Mouse (Mus musculus): ENCODE measurements around the gene Sgf29. TPM values are rescaled to one million over a fixed set of nuclear protein-coding genes. Genes with fewer than 3 reads are reported as not detected.

Sgf29 gene
- polyA plus RNA-seq, 1 experiment = 27.0 TPM

GRCm38 (mm10) chr7:126718787-126719337 is 69.8 kb downstream of the Sgf29 start:
- Histone ChIP-seq H3K4me1 (ENCODE audit: control insufficient read depth, insufficient read depth, low read length) (no peaks in the 10 kb centered on the region; the same call in 1 of the 2 replicates), H3K27ac (ENCODE audit: control insufficient read depth, insufficient read depth, low read depth, low read length, poor library complexity) (no peak overlapping the region), H3K4me3 (replicated peaks; ENCODE audit: control insufficient read depth, low read depth, low read length) (no peak overlapping the region)
- no peak for TF ChIP-seq POLR2A (IDR thresholded peaks at IDR 0.05; ENCODE audit: borderline replicate concordance, control insufficient read depth, low read depth, low read length)
- TF ChIP-seq CTCF (IDR thresholded peaks at IDR 0.05; ENCODE audit: control insufficient read depth, insufficient read depth, low read length) = peak; percentile 71
- WGBS = 89% methylated on average over 5 of the region's 5 CpGs

- 69% methylated on average over 13 of the region's 13 CpGs for WGBS
- TF ChIP-seq CTCF (IDR thresholded peaks at IDR 0.05; ENCODE audit: control insufficient read depth, insufficient read depth, low read length) = no peak
- no peak for TF ChIP-seq POLR2A (IDR thresholded peaks at IDR 0.05; ENCODE audit: borderline replicate concordance, control insufficient read depth, low read depth, low read length)
- no peak overlapping the region for H3K27ac ChIP-seq (ENCODE audit: control insufficient read depth, insufficient read depth, low read depth, low read length, poor library complexity)
- no peaks in the 10 kb centered on the region; the same call in 1 of the 2 replicates for H3K4me1 ChIP-seq (ENCODE audit: control insufficient read depth, insufficient read depth, low read length)
- no peak overlapping the region for H3K4me3 ChIP-seq (replicated peaks; ENCODE audit: control insufficient read depth, low read depth, low read length)
Measured at GRCm38 (mm10) chr7:126721635-126722034, 72.5 kb downstream of the Sgf29 start.

Other genes with a start within 250 kb of the Sgf29 start
- gene Cd19, start 234.4 kb upstream of the Sgf29 start, polyA plus RNA-seq (2011; ENCODE audit: insufficient read depth, insufficient read length, low replicate concordance, missing spikeins) = 62.1 and 196 TPM in 2 replicates
- gene Rabep2, start 220.6 kb upstream of the Sgf29 start, polyA plus RNA-seq (2011; ENCODE audit: insufficient read depth, insufficient read length, low replicate concordance, missing spikeins) = 10.7 and 28.6 TPM in 2 replicates
- gene Atp2a1, start 186.2 kb upstream of the Sgf29 start, polyA plus RNA-seq (2011; ENCODE audit: insufficient read depth, insufficient read length, low replicate concordance, missing spikeins) = 12.0 and 13.4 TPM in 2 replicates
- gene Sh2b1, start 173.9 kb upstream of the Sgf29 start, polyA plus RNA-seq (2011; ENCODE audit: insufficient read depth, insufficient read length, low replicate concordance, missing spikeins) = 34.4 and 95.0 TPM in 2 replicates
- gene Tufm, start 161.9 kb upstream of the Sgf29 start, polyA plus RNA-seq (2011; ENCODE audit: insufficient read depth, insufficient read length, low replicate concordance, missing spikeins) = 16.7 and 36.3 TPM in 2 replicates
- gene Atxn2l, start 145.9 kb upstream of the Sgf29 start, polyA plus RNA-seq (2011; ENCODE audit: insufficient read depth, insufficient read length, low replicate concordance, missing spikeins) = 78.5 and 156 TPM in 2 replicates
- 52.3 and 90.2 TPM in 2 replicates for gene Eif3c, start 82.9 kb upstream of the Sgf29 start, polyA plus RNA-seq (2011; ENCODE audit: insufficient read depth, insufficient read length, low replicate concordance, missing spikeins)
- 21.2 and 45.7 TPM in 2 replicates for gene Apobr, start 64.4 kb upstream of the Sgf29 start, polyA plus RNA-seq (2011; ENCODE audit: insufficient read depth, insufficient read length, low replicate concordance, missing spikeins)
- gene Cln3, start 63.5 kb upstream of the Sgf29 start, polyA plus RNA-seq (2011; ENCODE audit: insufficient read depth, insufficient read length, low replicate concordance, missing spikeins) = 98.2 and 269 TPM in 2 replicates
- 1.9 and 6.0 TPM in 2 replicates for gene Il27, start 54.4 kb upstream of the Sgf29 start, polyA plus RNA-seq (2011; ENCODE audit: insufficient read depth, insufficient read length, low replicate concordance, missing spikeins)
- 28.1 and 37.6 TPM in 2 replicates for gene Nupr1, start 18.4 kb upstream of the Sgf29 start, polyA plus RNA-seq (2011; ENCODE audit: insufficient read depth, insufficient read length, low replicate concordance, missing spikeins)
- 14.2 and 34.1 TPM in 2 replicates for gene Sult1a1, start 27.1 kb downstream of the Sgf29 start, polyA plus RNA-seq (2011; ENCODE audit: insufficient read depth, insufficient read length, low replicate concordance, missing spikeins)
- gene Bola2, start 46.1 kb downstream of the Sgf29 start, polyA plus RNA-seq (2011; ENCODE audit: insufficient read depth, insufficient read length, low replicate concordance, missing spikeins) = 77.8 and 182 TPM in 2 replicates
- 5.0 and 11.1 TPM in 2 replicates for gene Slx1b, start 46.5 kb downstream of the Sgf29 start, polyA plus RNA-seq (2011; ENCODE audit: insufficient read depth, insufficient read length, low replicate concordance, missing spikeins)
- 370 and 776 TPM in 2 replicates for gene Coro1a, start 58.5 kb downstream of the Sgf29 start, polyA plus RNA-seq (2011; ENCODE audit: insufficient read depth, insufficient read length, low replicate concordance, missing spikeins)
- gene Mapk3, start 110.3 kb downstream of the Sgf29 start, polyA plus RNA-seq (2011; ENCODE audit: insufficient read depth, insufficient read length, low replicate concordance, missing spikeins) = 78.4 and 117 TPM in 2 replicates
- gene Gdpd3, start 117.0 kb downstream of the Sgf29 start, polyA plus RNA-seq (2011; ENCODE audit: insufficient read depth, insufficient read length, low replicate concordance, missing spikeins) = 20.1 and 40.1 TPM in 2 replicates
- 236 and 411 TPM in 2 replicates for gene Ypel3, start 127.6 kb downstream of the Sgf29 start, polyA plus RNA-seq (2011; ENCODE audit: insufficient read depth, insufficient read length, low replicate concordance, missing spikeins)
- gene Tbx6, start 132.2 kb downstream of the Sgf29 start, polyA plus RNA-seq (2011; ENCODE audit: insufficient read depth, insufficient read length, low replicate concordance, missing spikeins) = 7.5 and 13.7 TPM in 2 replicates
- 90.6 and 130 TPM in 2 replicates for gene Ppp4c, start 143.2 kb downstream of the Sgf29 start, polyA plus RNA-seq (2011; ENCODE audit: insufficient read depth, insufficient read length, low replicate concordance, missing spikeins)
- gene Fam57b, start 148.4 kb downstream of the Sgf29 start, polyA plus RNA-seq (2011; ENCODE audit: insufficient read depth, insufficient read length, low replicate concordance, missing spikeins) = 1.9 TPM in 1 of 2 replicates, not detected in the other
- not detected in 2 replicates for gene 4930451I11Rik, start 182.3 kb downstream of the Sgf29 start, polyA plus RNA-seq (2011; ENCODE audit: insufficient read depth, insufficient read length, low replicate concordance, missing spikeins)
- gene Doc2a, start 198.1 kb downstream of the Sgf29 start, polyA plus RNA-seq (2011; ENCODE audit: insufficient read depth, insufficient read length, low replicate concordance, missing spikeins) = not detected in 2 replicates
- 77.2 and 107 TPM in 2 replicates for gene Hirip3, start 212.7 kb downstream of the Sgf29 start, polyA plus RNA-seq (2011; ENCODE audit: insufficient read depth, insufficient read length, low replicate concordance, missing spikeins)
- gene Ino80e, start 213.1 kb downstream of the Sgf29 start, polyA plus RNA-seq (2011; ENCODE audit: insufficient read depth, insufficient read length, low replicate concordance, missing spikeins) = 38.1 and 59.7 TPM in 2 replicates
- gene Taok2, start 235.4 kb downstream of the Sgf29 start, polyA plus RNA-seq (2011; ENCODE audit: insufficient read depth, insufficient read length, low replicate concordance, missing spikeins) = 113 and 149 TPM in 2 replicates